Mouse (Mus musculus): ENCODE data around the gene Pabpn1. TPM values are rescaled to one million over a fixed set of nuclear protein-coding genes. Genes with fewer than 3 reads are reported as not detected.
A peak's percentile ranks its signal among the peaks of the same experiment; 100 is the strongest.

The Pabpn1 gene
- polyA plus RNA-seq, 1 experiment: 36.0 TPM

DNA sequence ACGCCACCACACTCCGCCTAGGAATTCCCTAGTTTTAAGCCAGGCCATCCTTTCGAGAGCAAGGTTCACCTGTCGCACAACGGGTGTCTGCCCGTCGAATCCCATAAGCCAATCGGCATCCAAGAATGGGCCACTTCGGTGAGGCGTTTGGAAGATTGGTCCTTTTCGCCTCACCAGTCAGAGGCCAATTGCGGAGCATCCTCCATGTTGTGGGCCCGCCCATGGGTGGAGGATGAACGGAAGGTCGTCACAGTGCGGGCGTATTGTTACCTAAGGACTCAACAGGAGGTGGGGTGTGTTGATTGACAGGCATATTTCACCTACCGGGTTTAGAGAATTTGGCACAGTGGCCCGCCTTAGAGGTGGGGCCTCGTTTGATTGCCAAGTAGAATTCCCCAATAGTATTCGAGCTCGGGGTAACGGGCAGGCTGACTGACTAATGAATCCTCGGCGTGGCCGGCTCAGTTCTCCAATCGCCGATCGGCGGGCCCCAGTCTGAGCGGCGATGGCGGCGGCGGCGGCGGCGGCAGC lies 1.4 kb downstream of the Pabpn1 start:
- WGBS: under 1% methylated on average over 38 of the region's 38 CpGs
- Histone ChIP-seq H3K4me1 (ENCODE audit: control insufficient read depth, insufficient read depth, insufficient read length, low read length) (peaks cover 2% of the 10 kb centered on the region; the same call in 1 of the 2 replicates), H3K27ac (ENCODE audit: insufficient read depth, low read depth, low read length) (peak overlapping the region; percentile 35; the same call in 1 of the 2 replicates), H3K36me3 (ENCODE audit: control insufficient read depth, insufficient read depth, low read length) (peaks cover 22% of the 10 kb centered on the region), H3K27me3 (ENCODE audit: control insufficient read depth, insufficient read depth, low read length) (no peaks in the 10 kb centered on the region), H3K4me3 (ENCODE audit: low read depth, low read length) (peak overlapping the region; percentile 91)
- peak; percentile 61; the same call in 1 of the 2 replicates for TF ChIP-seq POLR2A (IDR thresholded peaks at IDR 0.05; ENCODE audit: low read depth, low read length)
- no peak for TF ChIP-seq CTCF (IDR thresholded peaks at IDR 0.05; ENCODE audit: extremely low read depth, insufficient read length, insufficient replicate concordance, low read depth, low read length)

DNA sequence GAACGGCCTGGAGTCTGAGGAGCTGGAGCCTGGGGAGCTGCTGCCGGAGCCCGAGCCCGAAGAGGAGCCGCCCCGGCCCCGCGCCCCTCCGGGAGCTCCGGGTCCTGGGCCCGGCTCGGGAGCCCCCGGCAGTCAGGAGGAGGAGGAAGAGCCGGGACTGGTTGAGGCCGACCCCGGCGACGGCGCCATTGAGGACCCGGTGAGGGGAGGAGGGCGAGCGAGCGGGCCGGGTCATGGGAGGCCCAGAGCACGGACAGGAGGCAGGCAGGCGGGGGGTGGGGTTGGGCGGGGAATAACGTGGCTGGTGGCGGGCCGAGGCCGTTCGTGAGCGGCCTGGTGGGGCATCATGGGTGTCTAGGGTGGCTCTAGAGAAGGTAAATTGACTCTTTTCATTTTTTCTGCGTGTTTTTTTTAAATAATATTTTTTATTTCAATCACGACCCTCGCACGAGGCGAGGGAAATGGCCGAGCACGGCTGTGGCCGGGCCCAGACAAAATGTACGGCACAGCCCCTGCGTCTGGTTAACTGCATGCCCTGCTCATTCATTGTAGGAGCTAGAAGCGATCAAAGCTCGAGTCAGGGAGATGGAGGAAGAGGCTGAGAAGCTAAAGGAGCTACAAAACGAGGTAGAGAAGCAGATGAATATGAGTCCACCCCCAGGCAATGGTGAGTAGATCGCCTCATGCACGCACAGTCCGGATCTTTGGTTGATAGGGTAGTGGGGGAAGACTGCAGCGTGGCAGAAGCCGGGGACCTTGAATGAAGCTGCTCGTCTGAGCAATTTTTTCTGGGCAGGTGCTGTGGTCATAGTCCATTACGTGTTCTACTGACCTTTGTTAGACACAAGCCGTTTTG lies 2.2 kb downstream of the Pabpn1 start:
- peak overlapping the region; percentile 91 for H3K4me3 ChIP-seq (ENCODE audit: low read depth, low read length)
- peaks cover 2% of the 10 kb centered on the region; the same call in 1 of the 2 replicates for H3K4me1 ChIP-seq (ENCODE audit: control insufficient read depth, insufficient read depth, insufficient read length, low read length)
- peaks cover 22% of the 10 kb centered on the region for H3K36me3 ChIP-seq (ENCODE audit: control insufficient read depth, insufficient read depth, low read length)
- H3K27ac ChIP-seq (ENCODE audit: insufficient read depth, low read depth, low read length): peak overlapping the region; percentile 50
- no peak for TF ChIP-seq CTCF (IDR thresholded peaks at IDR 0.05; ENCODE audit: extremely low read depth, insufficient read length, insufficient replicate concordance, low read depth, low read length)
- TF ChIP-seq POLR2A (IDR thresholded peaks at IDR 0.05; ENCODE audit: low read depth, low read length): no peak
- H3K27me3 ChIP-seq (ENCODE audit: control insufficient read depth, insufficient read depth, low read length): no peaks in the 10 kb centered on the region
- WGBS: 1% methylated on average over 54 of the region's 54 CpGs

DNA sequence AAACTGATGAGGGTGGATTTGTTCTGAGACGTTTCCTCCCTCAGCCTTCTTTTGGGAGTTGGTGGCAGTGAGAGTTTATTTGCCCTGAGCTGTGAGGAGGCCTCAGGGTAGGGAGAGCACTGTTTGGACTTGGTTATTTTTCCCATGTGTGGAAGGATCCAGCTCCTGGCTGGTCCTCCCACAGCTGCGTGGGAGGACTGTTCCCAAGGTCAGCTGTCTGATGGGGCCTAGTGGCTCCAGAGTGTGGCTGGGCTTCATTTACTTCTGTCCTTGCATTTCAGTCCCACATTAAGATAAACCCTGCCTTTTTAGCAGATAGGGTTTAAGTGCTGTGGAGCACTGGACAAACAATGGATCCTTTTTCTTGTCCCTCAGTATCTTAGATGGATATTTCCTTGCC lies 5.1 kb downstream of the Pabpn1 start:
- 60% methylated on average over 2 of the region's 2 CpGs for whole genome bisulfite sequencing
- no peak overlapping the region for H3K4me3 ChIP-seq (ENCODE audit: low read depth, low read length)
- no peaks in the 10 kb centered on the region for H3K27me3 ChIP-seq (ENCODE audit: control insufficient read depth, insufficient read depth, low read length)
- peaks cover 22% of the 10 kb centered on the region for H3K36me3 ChIP-seq (ENCODE audit: control insufficient read depth, insufficient read depth, low read length)
- H3K4me1 ChIP-seq (ENCODE audit: control insufficient read depth, insufficient read depth, insufficient read length, low read length): peaks cover 2% of the 10 kb centered on the region; the same call in 1 of the 2 replicates
- no peak for TF ChIP-seq POLR2A (IDR thresholded peaks at IDR 0.05; ENCODE audit: low read depth, low read length)
- no peak for TF ChIP-seq CTCF (IDR thresholded peaks at IDR 0.05; ENCODE audit: extremely low read depth, insufficient read length, insufficient replicate concordance, low read depth, low read length)
- no peak overlapping the region for H3K27ac ChIP-seq (ENCODE audit: insufficient read depth, low read depth, low read length)

DNA sequence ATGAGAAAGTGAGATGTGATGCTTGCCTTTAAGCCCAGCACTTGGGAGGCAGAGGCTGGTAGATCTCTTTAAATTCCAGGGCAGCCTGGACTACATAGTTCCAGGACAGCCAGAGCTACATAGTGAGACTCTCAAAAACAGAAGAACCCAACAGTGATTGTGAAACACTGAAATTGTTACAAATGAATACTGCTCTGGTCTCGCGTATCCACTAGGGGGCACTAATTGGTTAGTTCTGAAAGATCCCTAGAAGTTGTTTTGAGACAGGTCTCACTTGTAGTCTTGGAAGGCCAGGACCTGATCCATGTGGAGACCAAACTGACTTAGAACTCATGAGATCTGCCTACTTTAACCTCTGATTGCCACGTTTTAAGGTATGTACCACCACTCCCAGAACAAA lies 8.1 kb downstream of the Pabpn1 start:
- Histone ChIP-seq H3K4me1 (ENCODE audit: control insufficient read depth, insufficient read depth, insufficient read length, low read length) (no peaks in the 10 kb centered on the region; the same call in 1 of the 2 replicates), H3K27ac (ENCODE audit: insufficient read depth, low read depth, low read length) (no peak overlapping the region), H3K36me3 (ENCODE audit: control insufficient read depth, insufficient read depth, low read length) (peaks cover 22% of the 10 kb centered on the region), H3K4me3 (ENCODE audit: low read depth, low read length) (no peak overlapping the region), H3K27me3 (ENCODE audit: control insufficient read depth, insufficient read depth, low read length) (no peaks in the 10 kb centered on the region)
- under 1% methylated on average over 3 of the region's 3 CpGs for WGBS
- TF ChIP-seq CTCF (IDR thresholded peaks at IDR 0.05; ENCODE audit: extremely low read depth, insufficient read length, insufficient replicate concordance, low read depth, low read length): 0 out of 2 replicates have a peak, but pooled peaks have one; percentile 21
- no peak for TF ChIP-seq POLR2A (IDR thresholded peaks at IDR 0.05; ENCODE audit: low read depth, low read length)

DNA sequence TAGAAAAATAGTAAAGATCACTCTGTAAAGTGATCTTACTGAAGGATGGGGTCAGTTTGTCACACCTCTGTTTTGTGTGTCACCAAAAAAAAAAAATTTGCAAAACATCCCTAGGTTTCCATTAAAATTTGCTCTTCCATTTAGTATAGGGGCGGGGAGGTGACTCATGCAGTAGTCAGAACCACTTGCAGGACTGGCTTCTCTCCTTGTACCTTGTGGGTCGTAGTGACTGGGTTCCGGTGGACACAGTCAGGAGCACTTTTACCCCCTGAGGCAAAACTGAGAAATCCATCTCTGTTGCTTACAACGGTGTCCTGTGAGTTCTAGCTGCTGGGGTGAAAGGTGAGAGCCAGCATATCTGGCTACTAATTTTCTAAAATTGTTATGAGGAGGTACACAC lies 11.3 kb downstream of the Pabpn1 start:
- Histone ChIP-seq H3K27ac (ENCODE audit: insufficient read depth, low read depth, low read length) (no peak overlapping the region), H3K4me1 (ENCODE audit: control insufficient read depth, insufficient read depth, insufficient read length, low read length) (no peaks in the 10 kb centered on the region; the same call in 1 of the 2 replicates), H3K4me3 (ENCODE audit: low read depth, low read length) (no peak overlapping the region), H3K36me3 (ENCODE audit: control insufficient read depth, insufficient read depth, low read length) (no peaks in the 10 kb centered on the region; the same call in 1 of the 2 replicates), H3K27me3 (ENCODE audit: control insufficient read depth, insufficient read depth, low read length) (no peaks in the 10 kb centered on the region)
- no peak for TF ChIP-seq CTCF (IDR thresholded peaks at IDR 0.05; ENCODE audit: extremely low read depth, insufficient read length, insufficient replicate concordance, low read depth, low read length)
- TF ChIP-seq POLR2A (IDR thresholded peaks at IDR 0.05; ENCODE audit: low read depth, low read length): no peak
- 91% methylated on average over 4 of the region's 4 CpGs for WGBS

DNA sequence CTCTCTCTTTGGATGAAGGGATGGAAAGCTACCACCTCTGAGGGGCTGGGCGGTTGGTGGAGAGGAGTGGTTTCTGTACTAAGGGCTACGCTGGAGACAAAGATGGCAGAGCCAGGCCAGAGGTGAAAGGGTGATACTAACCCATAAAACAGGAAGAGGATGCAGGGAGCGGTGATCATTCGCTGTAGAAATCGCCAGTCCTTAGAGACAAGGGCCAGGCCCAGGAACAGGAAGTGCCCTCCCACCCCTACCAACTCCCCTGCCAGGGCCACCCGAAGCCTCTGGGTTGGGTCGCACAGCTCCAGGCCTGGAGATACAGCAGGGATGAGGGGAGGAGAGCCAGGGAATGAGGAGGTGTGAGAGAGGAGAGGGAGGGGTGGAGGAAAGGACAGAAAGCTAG lies 16.4 kb downstream of the Pabpn1 start:
- Histone ChIP-seq H3K27ac (ENCODE audit: insufficient read depth, low read depth, low read length) (no peak overlapping the region), H3K36me3 (ENCODE audit: control insufficient read depth, insufficient read depth, low read length) (no peaks in the 10 kb centered on the region), H3K27me3 (ENCODE audit: control insufficient read depth, insufficient read depth, low read length) (peaks cover 15% of the 10 kb centered on the region), H3K4me3 (ENCODE audit: low read depth, low read length) (no peak overlapping the region), H3K4me1 (ENCODE audit: control insufficient read depth, insufficient read depth, insufficient read length, low read length) (peaks cover 6% of the 10 kb centered on the region)
- TF ChIP-seq POLR2A (IDR thresholded peaks at IDR 0.05; ENCODE audit: low read depth, low read length) (no peak), CTCF (IDR thresholded peaks at IDR 0.05; ENCODE audit: extremely low read depth, insufficient read length, insufficient replicate concordance, low read depth, low read length) (no peak)
- WGBS: 83% methylated on average over 7 of the region's 7 CpGs

All from small intestine, adult 2 months (tissue).